Mouse (Mus musculus) frontal cortex, adult 2 months (tissue): ENCODE results near the gene Thtpa. TPM values are rescaled to one million over a fixed set of nuclear protein-coding genes. Genes with fewer than 3 reads are reported as not detected.
A peak's percentile ranks its signal among the peaks of the same experiment; 100 is the strongest.

Experiments
- DNase-seq, 2 experiments: peaks; one replicate each; pipeline ENCODE4 v3.0.0; 2022; ENCODE audit warnings: low spot score in 1 of 2; ENCODE audit errors: extremely low spot score in 1 of 2
- polyA plus RNA-seq: library from polyadenylated mRNA; depleted of rRNA; stranded (reverse); fragments of >200 nt; gene quantifications from 2 replicates; pipeline ENCODE4 v1.2.3, GENCODE M21; 2012; rRNA removed

Thtpa gene
- polyA plus RNA-seq: 14.4 and 15.5 TPM in 2 replicates

DNA sequence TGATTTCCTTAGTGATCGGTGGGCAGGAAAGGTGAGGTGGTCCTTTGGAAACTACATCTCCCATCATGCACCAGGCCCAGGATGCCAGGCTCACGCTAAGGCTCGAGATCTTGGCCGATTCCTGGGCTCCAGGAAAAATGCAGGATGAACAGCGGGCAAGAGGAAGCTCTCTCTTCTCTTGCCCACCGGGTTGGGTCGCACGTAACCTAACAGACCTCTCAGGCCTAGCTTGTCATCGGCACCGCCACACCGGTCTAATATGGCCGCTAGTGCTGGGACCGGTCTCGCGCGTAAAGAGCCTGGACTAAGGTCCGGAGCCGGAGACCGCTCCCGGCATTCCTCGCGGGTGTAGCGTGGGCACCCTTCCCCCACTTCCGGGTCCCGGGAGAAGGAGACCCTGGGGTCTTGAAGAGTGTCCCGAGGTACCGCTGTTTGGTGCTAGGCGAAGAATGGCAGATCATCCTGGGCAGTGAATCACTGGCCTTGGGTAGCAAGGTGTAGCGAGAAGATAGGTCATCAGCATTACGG, at the start of gene Thtpa:
Thtpa (plus strand) TSS at position 81 of the 528 bp plus-strand sequence.
- DNase-seq: peak in 1 of 2 experiments; percentile 83

DNA sequence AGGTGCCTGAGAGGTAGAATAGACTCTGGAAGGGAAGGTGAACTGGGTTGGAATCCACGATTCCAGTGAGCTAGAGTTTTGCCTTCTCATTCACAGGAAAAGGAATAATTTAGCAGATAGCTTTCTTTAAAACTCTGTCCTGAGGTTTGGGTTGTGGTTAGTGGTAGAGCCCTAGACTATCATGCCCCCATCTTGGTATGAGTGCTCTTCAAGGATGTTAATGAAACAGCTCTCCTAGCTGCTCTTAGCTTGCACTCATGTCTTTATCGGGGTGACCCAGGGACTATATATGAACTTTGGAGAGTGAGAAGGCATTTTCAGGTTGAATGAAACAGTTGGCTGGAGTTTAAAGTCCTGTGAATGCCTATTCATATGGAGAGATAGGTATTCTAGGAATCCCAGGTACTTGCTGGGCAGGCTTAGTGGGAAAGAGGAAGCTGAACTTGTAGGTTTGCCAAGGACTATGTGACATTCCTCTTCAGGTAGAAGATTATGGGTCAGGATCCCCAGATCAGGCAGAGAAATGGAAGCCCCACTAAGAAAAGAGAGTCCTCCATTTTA, 46.5 kb upstream of the Thtpa start:
- DNase-seq: no peak

DNA sequence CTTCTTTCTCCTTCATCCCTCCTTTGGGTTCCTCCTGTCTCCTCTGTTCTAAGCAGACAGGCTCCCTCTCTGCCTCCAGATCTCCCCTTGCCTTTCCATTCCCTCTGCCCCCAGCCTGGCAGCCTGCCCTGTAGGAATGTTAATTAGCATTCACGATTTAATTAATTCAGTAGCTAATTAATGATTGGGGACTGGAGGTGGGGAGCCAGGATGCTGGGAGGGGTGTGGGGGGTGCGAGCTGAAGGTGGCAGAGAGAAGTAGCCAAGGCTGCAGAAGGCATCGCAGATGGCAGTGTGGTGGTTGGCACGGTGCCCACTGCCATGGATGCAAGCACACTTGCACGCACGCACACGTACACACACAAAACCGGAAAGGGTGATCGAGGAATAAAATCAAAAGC, 42.1 kb upstream of the Thtpa start:
- DNase-seq: peak in 1 of 2 experiments; percentile 85

DNA sequence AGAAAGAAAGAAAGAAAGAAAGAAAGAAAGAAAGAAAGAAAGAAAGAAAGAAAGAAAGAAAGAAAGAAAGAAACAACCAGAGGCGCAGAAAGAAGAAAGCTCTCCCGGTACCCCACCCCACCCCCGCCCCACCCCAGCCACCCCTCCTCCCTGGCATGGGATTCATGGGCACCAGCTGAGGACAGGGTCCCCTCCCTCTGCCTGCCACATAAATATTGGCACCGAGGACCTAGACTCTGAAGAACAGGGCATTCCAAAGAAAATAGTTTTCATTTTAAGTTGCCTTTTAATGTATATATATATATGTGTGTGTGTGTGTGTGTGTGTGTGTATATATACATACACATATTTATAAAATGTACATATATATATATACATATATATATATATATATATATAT, 41.5 kb upstream of the Thtpa start:
- no peak for DNase-seq

DNA sequence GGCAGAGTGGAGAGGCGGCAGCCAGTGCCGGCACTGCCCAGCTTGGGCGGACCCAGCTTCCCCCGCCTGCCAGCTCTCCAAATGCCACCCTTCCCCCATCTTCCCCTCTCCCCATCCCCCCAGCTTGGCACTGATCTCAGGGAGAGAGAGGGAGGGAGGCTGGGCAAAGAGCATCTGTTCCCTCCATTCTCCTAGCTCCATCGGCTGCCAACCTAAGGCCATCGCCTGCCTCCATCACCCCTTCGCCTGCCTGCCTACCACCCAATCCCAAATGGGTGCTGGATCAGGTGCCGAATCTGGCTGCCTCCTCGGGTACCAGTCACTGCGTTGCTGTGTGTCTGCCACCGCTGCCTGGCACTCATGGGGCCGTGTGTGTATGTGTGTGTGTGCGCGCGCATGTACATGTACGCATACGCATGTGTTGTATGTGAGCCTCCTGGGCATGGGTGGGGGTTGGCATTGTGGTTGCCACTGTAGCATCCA, 40.8 kb upstream of the Thtpa start:
- DNase-seq: peak; percentile 77 to 87

DNA sequence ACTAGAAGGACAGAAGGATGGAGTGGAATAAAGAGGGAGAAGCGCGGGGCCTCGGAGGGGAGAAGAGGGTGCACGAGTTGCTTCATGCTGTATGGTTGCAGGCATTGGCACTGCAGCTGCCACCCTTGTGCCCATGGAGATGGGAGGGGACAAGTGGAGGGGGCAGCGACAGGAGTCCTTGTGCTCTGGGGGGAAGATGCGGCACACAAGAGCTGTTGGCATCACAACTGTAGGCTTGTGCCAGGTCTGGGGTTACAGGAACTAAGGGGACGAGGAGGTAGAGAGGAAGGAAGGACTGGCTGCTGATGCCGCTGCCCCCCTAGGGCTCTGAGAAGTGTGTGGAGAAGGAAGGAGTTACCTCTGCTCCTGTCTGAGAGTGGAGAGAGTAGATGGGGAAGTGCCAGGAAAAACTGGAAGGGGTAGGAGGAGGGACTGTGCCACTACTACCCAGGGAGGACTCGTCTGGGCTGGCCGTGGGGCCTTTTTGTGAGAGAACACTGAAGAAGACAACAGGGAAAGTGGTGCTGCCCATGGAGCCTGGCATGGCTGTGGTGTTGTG, 40.3 kb upstream of the Thtpa start:
- no peak for DNase-seq

DNA sequence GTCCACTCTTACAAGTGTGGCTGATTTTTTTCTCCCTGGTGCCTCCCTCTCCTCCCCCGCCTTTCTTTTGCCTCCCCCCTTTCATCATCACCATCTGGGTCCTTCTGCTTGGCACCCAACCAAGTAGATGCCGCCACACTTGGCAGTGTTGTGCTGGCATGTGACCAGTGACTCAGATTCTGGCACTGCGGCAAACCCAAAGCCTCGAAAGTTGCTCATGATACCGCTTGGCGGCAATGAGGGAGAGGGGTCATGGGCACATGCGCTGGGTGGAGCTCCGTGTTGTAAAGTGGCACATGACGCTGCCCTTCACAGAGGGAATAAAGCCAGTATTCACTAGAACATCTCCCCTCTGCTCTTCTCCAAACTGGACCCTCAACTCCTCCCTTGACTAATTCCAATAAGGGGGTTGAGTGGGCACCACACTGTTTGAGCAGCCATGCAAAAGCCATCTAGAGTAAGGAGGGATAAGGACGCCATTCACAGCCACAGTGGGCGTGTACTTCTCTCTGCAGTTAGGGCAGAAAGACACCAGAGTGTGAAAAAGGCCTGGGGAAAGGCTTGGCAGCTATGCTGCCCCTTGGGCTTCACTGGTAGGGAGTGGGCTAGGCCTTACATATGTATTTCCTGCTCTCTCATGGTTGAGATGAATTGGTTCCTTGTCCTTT, 39.3 kb upstream of the Thtpa start:
- DNase-seq: peak; percentile 77 to 95

DNA sequence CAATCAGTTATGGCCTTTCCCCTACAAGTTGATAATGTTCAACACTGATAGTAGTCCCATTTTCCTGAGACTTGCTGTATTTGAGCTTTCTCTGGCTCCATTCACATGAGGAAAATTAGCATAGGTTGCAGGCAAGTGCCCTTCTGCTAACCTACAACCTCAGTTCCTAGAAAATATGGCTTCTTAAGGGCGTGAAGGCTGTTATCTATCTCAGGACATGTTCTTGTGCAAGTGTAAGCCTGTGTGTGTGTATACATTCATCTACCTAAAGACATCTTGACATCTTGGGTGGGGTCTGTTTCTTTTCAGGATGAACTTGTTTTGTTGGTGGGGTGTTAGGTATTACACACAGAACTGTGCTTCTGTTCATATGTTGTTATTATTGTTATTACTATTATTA, 35.6 kb upstream of the Thtpa start:
- DNase-seq: no peak

DNA sequence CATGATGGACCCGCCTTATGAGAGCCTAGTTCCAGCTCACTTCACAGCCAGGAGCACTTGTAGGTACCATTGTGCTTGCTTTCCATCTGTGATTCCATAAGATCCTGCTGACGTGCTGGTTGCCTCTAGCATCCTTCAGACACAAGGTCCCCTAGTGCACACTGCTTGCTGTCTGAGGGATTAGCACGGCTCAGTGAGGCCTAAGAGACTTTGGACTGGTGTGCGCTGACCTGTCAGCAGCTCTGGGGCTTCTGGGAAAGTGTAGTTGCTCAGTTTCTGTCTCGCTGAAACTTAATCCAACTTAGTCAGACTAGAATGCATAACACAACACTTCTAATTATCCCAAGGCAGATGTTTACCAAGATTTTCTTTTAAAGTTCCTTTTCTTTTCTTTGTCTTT, 34.7 kb upstream of the Thtpa start:
- DNase-seq: no peak

DNA sequence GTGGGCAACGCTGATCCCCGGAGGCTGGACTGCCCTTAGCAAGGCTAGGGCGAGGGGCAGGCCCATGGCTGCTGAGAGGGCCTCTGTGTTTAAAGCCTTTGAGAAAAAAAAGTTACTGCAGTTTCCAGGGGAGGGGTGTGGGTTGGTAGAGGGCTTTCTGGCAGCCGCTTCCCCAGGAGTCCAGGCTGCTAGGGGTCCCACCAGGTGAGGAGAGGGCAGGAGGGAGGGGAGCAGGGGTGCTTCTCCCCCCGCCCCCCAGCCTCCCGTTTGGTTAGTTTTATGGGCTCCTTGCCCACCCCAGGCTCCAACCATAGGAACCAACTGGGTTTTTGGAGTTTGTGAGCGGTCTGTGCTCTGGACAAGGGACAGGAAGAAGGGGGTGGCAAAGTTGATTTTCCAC, 32.7 kb upstream of the Thtpa start:
- DNase-seq: no peak

DNA sequence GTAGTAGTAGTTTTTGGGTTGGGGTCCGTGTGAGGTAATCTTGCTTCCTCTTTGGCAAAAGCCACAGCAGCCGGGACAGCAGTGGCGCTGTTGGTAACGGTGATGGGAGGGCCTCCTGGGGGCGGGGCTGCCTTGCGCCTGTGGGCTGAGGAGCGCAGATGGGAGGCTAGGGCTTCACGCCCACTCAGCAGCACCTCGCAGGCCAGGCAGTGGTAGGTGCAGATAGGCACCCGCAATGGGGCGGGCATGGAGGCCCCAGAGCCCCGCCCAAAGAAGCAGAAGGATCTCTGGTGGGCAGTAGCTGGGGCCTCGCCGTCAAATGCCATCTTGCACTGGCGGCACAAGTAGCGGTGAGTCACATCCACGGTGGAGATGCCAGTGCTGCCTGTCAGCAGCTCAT, 32.0 kb upstream of the Thtpa start:
- peak; percentile 56 to 73 for DNase-seq

DNA sequence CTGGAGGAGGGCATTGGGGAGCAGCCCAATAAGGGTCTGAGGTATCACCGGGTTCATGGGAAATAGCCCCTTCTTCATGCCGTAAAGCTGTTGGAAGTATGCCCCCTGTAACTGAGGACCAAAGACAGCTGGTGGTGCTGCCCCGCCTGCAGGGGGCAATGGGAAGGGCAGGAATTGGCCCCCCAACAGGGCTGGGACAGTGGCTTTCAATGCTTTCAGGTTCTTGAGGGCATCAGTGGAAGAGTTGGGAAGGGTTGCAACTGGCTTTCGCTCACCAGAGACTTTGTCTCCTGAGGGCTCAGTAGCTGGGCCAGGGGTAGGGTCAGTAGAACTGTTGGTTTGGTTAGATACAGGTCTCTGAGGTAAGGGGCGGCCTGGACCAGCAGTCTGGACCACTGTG, 31.5 kb upstream of the Thtpa start:
- DNase-seq: no peak

DNA sequence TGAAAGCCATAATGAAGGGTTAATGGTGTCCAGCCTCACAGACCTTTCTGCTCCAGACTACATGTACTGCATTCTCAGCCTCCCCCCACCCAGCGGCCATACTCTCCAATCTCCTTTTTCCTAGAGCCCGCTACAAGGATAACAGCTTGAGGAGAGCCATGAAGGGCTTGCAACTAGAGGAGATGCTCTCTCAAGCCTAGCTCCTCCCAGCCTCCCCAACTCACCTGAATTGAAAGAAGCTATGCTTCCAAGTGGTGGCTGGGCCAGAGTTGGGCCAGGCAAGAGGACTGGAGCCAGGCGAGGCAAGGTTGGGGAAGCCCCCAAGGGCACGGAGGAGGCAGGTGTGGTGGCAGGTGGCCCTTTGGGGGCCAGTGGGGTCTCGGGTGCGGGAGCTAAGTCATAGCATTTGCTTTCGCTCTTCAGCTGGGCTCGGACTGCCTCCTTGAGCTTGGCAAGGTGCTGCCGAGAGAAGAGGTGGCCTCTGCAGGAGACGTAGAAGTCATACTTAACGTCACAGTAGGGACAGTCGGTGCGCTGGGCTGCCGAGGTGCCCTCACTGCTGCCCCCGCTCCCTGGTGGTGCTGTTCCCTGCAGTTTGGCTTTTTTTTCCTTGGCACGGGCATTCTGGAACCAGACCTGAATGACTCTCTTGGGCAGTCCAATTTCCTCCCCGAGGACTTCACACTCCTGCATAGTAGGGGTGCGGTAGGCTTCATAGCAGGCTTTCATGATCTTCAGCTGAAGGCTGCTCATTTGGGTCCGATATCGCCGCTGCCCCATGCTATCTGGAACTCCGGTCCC, 30.8 kb upstream of the Thtpa start:
- peak in 1 of 2 experiments; percentile 9 for DNase-seq

DNA sequence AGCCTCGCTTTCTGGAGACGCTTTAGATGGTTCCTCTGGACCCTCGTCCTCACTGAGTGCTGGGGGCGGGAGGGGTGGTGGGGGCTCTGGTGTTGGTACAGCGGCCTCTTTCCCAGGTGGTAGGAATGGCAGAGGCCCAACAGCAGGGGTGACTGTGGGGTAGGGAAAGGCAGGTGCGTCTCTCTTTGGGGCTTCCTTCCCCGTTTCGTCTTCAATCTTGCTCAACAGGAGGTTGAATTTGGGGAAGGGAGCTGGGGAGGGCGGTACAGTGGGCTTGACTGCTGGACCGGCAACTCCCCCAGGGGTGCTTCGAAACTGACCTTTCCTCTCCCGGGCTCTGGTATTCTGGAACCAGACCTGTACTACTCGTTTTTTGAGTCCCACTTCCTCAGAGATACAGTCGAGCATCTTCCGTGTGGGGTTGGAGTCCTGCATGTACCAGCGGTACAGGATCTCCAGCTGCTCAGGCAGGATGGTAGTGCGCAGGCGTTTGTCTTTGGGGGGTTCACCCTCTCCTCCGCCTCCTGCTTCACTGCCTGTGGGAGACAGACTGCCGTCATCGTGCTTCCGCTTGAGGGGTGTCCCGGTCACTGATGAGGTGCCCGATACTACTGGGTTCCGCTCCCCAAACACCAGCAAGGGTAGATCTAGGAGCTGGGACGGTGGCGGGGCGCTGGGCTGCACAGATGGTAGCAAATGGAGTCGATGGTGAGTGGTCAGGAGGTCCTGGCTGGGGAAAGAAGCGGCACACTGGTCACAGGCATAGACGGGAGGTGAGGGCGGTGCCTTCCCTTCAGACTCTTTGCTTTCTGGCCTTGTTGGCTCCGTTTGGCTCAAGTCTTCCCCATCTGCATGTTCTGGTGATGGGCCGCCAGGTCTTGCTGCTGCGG, 29.9 kb upstream of the Thtpa start:
- peak in 1 of 2 experiments; percentile 12 for DNase-seq

DNA sequence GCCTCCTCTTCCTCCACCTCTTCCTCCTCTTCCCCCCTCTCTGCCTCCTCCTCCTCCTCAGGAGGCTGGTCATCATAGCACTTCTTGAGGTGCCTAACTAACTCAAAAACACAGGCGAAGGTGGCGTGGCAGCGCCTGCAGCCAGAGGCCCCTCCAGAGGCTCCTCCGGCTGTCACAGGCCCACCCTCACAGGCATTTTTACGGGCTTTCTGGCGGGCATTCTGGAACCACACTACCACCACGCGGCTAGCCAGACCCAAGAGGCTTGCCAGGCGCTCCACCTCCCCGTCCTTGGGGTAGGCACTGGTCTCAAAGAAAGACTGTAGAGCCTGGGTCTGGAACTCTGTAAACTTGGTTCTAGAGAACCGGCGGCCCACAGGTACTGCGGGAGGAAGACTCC, 29.2 kb upstream of the Thtpa start:
- peak in 1 of 2 experiments; percentile 2 for DNase-seq

DNA sequence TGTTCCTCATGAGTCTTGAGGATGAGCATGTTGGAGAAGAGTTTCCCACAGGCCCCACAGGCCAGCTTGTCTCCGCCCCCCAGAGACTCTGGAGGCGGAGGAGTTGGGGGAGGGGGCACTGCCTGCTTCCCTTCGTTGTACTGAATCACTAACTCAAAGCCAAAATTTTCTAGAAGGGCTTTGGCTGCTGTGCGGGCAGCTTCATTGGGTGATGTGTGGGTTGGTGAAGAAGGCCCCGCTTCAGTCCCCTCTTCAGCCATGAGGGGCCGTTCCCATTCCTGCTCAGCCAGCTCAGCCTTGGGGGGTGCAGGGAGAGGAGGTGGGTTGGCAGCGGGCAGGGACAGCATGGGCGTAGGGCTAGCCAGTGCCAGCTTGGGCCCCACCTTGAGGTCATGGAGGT, 28.5 kb upstream of the Thtpa start:
- no peak for DNase-seq

DNA sequence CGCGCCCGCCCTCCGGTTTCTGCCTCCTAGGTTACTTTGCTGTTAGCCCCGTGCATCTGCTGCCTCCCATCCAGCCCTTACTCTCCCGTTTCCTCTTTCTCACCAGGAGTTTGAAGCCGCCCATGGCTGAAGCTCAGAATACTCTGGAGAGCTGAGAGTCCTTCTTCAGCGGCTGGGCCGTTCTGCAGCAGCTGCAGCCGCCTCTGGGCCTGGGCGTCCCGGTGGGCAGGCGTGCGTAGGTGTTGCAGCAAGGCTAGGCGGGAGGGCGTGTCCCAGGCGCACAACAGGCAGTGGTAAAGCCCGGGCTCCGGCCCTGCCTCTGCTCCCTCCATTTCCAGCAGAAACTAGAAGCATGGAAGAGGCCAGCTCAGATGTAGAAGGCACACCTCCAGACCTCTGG, 22.8 kb upstream of the Thtpa start:
- DNase-seq: no peak

DNA sequence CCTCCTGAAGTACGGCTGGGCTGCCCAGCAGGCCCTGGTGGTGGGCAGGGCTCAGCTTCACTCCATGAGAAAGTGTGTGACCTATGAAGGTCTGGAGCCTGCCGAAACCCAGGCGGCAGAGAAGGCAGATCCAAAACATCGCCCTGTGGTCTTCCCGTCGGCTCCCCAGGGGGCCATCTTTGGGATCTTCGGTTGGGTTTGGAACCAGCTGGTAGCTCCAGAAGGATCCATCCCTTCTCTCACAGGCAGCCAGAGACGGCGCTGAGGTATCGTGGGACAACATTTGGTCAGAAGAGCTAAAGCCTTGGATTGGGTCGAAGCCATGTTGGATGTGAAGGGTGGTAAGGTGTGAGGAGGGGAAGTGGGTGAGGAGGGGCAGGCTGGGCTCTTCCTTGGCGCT, 20.2 kb upstream of the Thtpa start:
- no peak for DNase-seq

DNA sequence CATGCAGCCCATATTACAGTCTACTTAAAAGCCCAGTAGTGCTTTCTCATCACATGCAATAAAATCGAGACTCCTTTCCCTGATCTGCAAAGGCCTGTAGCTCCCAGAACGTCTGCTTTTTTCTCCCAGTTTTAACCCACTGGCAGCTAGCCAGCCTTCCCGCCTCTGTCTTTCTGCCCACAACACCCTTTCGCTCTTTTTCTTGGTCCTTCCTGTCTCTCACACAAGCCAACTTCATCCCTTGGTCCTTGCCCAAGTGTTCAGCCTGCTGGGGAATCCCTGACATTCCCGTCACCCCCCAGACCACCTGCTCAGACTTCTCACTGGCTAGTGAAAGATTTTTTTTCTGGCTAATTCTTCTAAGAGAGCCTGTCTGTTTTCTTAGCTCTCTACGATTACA, 18.4 kb upstream of the Thtpa start:
- DNase-seq: peak in 1 of 2 experiments; percentile 87

DNA sequence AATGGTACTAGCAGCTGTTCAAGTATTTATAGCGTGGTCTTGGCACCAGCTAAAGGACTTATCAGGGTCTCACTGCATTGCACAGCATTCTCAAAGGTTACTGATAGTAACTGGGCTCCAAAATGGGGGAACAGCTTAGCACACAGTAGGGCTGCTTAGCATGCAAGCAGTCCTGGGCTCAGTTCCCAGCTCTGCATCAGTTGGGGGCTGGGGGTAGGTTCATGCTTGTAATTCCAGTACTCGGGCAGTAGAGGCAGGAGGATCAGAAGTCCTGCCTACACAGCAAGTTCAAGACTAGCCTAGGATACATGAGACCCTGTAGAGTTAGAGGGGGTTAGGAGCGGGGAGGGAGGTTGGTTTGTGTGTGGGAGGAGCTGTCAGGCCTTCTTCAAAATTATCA, 17.6 kb upstream of the Thtpa start:
- DNase-seq: no peak
